Mouse (Mus musculus): ENCODE measurements at regions not wholly inside any gene's neighbourhood (a gene's known extent, or its start where the extent isn't known, plus 50 kb on each side); places are given as distances from the start of the nearest gene placed in this dataset.

- Histone ChIP-seq H3K4me2 (ENCODE audit: insufficient read depth, low read depth, poor library complexity, severe bottlenecking) (no peak overlapping the region), H3K36me3 (replicated peaks in 1 of 2; ENCODE audit: control insufficient read depth in 1 of 2, insufficient read depth in 1 of 2, low read length in 1 of 2) (no peaks in the 10 kb centered on the region), H3K4me3 (replicated peaks in 1 of 3; ENCODE audit: low read depth in 2 of 3, low read length in 2 of 3, poor library complexity in 1 of 3) (no peak overlapping the region), H3K79me2 (replicated peaks; ENCODE audit: control insufficient read depth, extremely low read depth, insufficient read depth, poor library complexity, severe bottlenecking) (no peaks in the 10 kb centered on the region), H3K27me3 (replicated peaks) (no peaks in the 10 kb centered on the region), H3K27ac (ENCODE audit: insufficient read depth, low read depth) (no peak overlapping the region), H3K4me1 (ENCODE audit: control insufficient read depth in 1 of 2, insufficient read depth in 2 of 2) (no peaks in the 10 kb centered on the region), H3K9ac (ENCODE audit: insufficient read depth, low read depth) (no peak overlapping the region), H3K9me3 (replicated peaks; ENCODE audit: low read length) (peaks cover 60% of the 10 kb centered on the region)
- no peak for DNase-seq (ENCODE audit: extremely low read depth)
- dilution Hi-C loops (cut with MboI; ENCODE audit: extremely low pct_ligation_motif_present, extremely low pct_unique_long_range_greater_than_20kb, low sequenced_read_pairs) (no loop called here), in situ Hi-C loops (cut with MboI; ENCODE audit: low pct_ligation_motif_present, low pct_unique_long_range_greater_than_20kb, low sequenced_read_pairs) (no loop called here)
- no peak for TF ChIP-seq MAZ (IDR thresholded peaks at IDR 0.05; ENCODE audit: low read depth, low read length)
- TF ChIP-seq IRF4 (IDR thresholded peaks at IDR 0.05; ENCODE audit: low read depth, low read length), result no peak
- TF ChIP-seq ZC3H11A (IDR thresholded peaks at IDR 0.05; ENCODE audit: low read depth, low read length), result no peak
- TF ChIP-seq BHLHE40 (IDR thresholded peaks at IDR 0.05; ENCODE audit: low read depth, low read length), result no peak
- no peak for TF ChIP-seq SIN3A (IDR thresholded peaks at IDR 0.05; ENCODE audit: low read length)
- TF ChIP-seq GABPA (IDR thresholded peaks at IDR 0.05; ENCODE audit: insufficient replicate concordance, low read depth, low read length), result no peak
Observed at GRCm38 (mm10) chr16:70147673-70148359, 165.9 kb upstream of the Gbe1 start.

- H3K4me3 ChIP-seq (replicated peaks in 1 of 3; ENCODE audit: low read depth in 2 of 3, low read length in 2 of 3, poor library complexity in 1 of 3), result no peak overlapping the region
- in situ Hi-C loops (cut with MboI; ENCODE audit: low pct_ligation_motif_present, low pct_unique_long_range_greater_than_20kb, low sequenced_read_pairs), result no loop called here
- no peak for TF ChIP-seq EP300 (IDR thresholded peaks at IDR 0.05; ENCODE audit: low read length)
- no peak for TF ChIP-seq MXI1 (IDR thresholded peaks at IDR 0.05; ENCODE audit: low read depth, low read length)
- no peak for TF ChIP-seq E2F4 (IDR thresholded peaks at IDR 0.05; ENCODE audit: insufficient replicate concordance, low read depth, low read length)
- TF ChIP-seq KAT2A (IDR thresholded peaks at IDR 0.05; ENCODE audit: insufficient replicate concordance, low read length), result no peak
- no peak for TF ChIP-seq ZKSCAN1 (IDR thresholded peaks at IDR 0.05; ENCODE audit: borderline replicate concordance, low read depth, low read length)
- H3K36me3 ChIP-seq (replicated peaks in 1 of 2; ENCODE audit: control insufficient read depth in 1 of 2, insufficient read depth in 1 of 2, low read length in 1 of 2), result no peaks in the 10 kb centered on the region
- H3K9ac ChIP-seq (ENCODE audit: insufficient read depth, low read depth), result no peak overlapping the region
- DNase-seq (ENCODE audit: extremely low read depth), result no peak
- no peaks in the 10 kb centered on the region for H3K79me2 ChIP-seq (replicated peaks; ENCODE audit: control insufficient read depth, extremely low read depth, insufficient read depth, poor library complexity, severe bottlenecking)
- no peak overlapping the region for H3K27ac ChIP-seq (ENCODE audit: insufficient read depth, low read depth)
- dilution Hi-C loops (cut with MboI; ENCODE audit: extremely low pct_ligation_motif_present, extremely low pct_unique_long_range_greater_than_20kb, low sequenced_read_pairs), result no loop called here
- H3K4me2 ChIP-seq (ENCODE audit: insufficient read depth, low read depth, poor library complexity, severe bottlenecking), result no peak overlapping the region
- no peaks in the 10 kb centered on the region for H3K4me1 ChIP-seq (ENCODE audit: control insufficient read depth in 1 of 2, insufficient read depth in 2 of 2)
- no peaks in the 10 kb centered on the region for H3K27me3 ChIP-seq (replicated peaks)
- H3K9me3 ChIP-seq (replicated peaks; ENCODE audit: low read length), result peaks cover 56% of the 10 kb centered on the region
Observed at GRCm38 (mm10) chr16:70154587-70154986, 159.2 kb upstream of the Gbe1 start.

- dilution Hi-C loops (cut with MboI; ENCODE audit: extremely low pct_ligation_motif_present, extremely low pct_unique_long_range_greater_than_20kb, low sequenced_read_pairs) (no loop called here), in situ Hi-C loops (cut with MboI; ENCODE audit: low pct_ligation_motif_present, low pct_unique_long_range_greater_than_20kb, low sequenced_read_pairs) (no loop called here)
- no peak for DNase-seq (ENCODE audit: extremely low read depth)
- Histone ChIP-seq H3K27me3 (replicated peaks) (no peaks in the 10 kb centered on the region), H3K4me1 (ENCODE audit: control insufficient read depth in 1 of 2, insufficient read depth in 2 of 2) (no peaks in the 10 kb centered on the region), H3K79me2 (replicated peaks; ENCODE audit: control insufficient read depth, extremely low read depth, insufficient read depth, poor library complexity, severe bottlenecking) (no peaks in the 10 kb centered on the region), H3K9me3 (replicated peaks; ENCODE audit: low read length) (peaks cover 41% of the 10 kb centered on the region), H3K4me2 (ENCODE audit: insufficient read depth, low read depth, poor library complexity, severe bottlenecking) (no peak overlapping the region), H3K4me3 (replicated peaks in 1 of 3; ENCODE audit: low read depth in 2 of 3, low read length in 2 of 3, poor library complexity in 1 of 3) (no peak overlapping the region), H3K27ac (ENCODE audit: insufficient read depth, low read depth) (no peak overlapping the region), H3K36me3 (replicated peaks in 1 of 2; ENCODE audit: control insufficient read depth in 1 of 2, insufficient read depth in 1 of 2, low read length in 1 of 2) (no peaks in the 10 kb centered on the region), H3K9ac (ENCODE audit: insufficient read depth, low read depth) (no peak overlapping the region)
- no peak for TF ChIP-seq MYC (IDR thresholded peaks at IDR 0.05; ENCODE audit: low read depth, low read length)
- TF ChIP-seq JUND (conservative IDR thresholded peaks at IDR 0.05; ENCODE audit: low read depth, low read length), result no peak
- no peak for TF ChIP-seq HCFC1 (IDR thresholded peaks at IDR 0.05; ENCODE audit: low read depth, low read length)
- no peak for TF ChIP-seq GABPA (IDR thresholded peaks at IDR 0.05; ENCODE audit: insufficient replicate concordance, low read depth, low read length)
- TF ChIP-seq USF2 (conservative IDR thresholded peaks at IDR 0.05; ENCODE audit: low read depth, low read length), result no peak
- no peak for TF ChIP-seq MAZ (IDR thresholded peaks at IDR 0.05; ENCODE audit: low read depth, low read length)
- no peak for TF ChIP-seq JUN (IDR thresholded peaks at IDR 0.05; ENCODE audit: insufficient read depth, low read depth, low read length)
- TF ChIP-seq E2F4 (IDR thresholded peaks at IDR 0.05; ENCODE audit: insufficient replicate concordance, low read depth, low read length), result no peak
- peak; percentile 4 for TF ChIP-seq RAD21 (IDR thresholded peaks at IDR 0.05; ENCODE audit: low read depth, low read length)
- peak in 1 of 2 experiments; percentile 14; a peak in 1 of 4 replicates for TF ChIP-seq CTCF (conservative IDR thresholded peaks at IDR 0.05 in 1 of 2, IDR thresholded peaks at IDR 0.05 in 1 of 2; ENCODE audit: low read depth in 2 of 2, low read length in 2 of 2)
- TF ChIP-seq ETS1 (conservative IDR thresholded peaks at IDR 0.05; ENCODE audit: low read depth, low read length), result no peak
- TF ChIP-seq ZC3H11A (IDR thresholded peaks at IDR 0.05; ENCODE audit: low read depth, low read length), result no peak
- no peak for TF ChIP-seq TBP (conservative IDR thresholded peaks at IDR 0.05; ENCODE audit: low read depth, low read length)
- TF ChIP-seq KAT2A (IDR thresholded peaks at IDR 0.05; ENCODE audit: insufficient replicate concordance, low read length), result no peak
- no peak for TF ChIP-seq MXI1 (IDR thresholded peaks at IDR 0.05; ENCODE audit: low read depth, low read length)
- TF ChIP-seq ZKSCAN1 (IDR thresholded peaks at IDR 0.05; ENCODE audit: borderline replicate concordance, low read depth, low read length), result no peak
- TF ChIP-seq SMC3 (IDR thresholded peaks at IDR 0.05; ENCODE audit: low read depth, low read length), result no peak
Observed at GRCm38 (mm10) chr16:70160539-70160938, 153.2 kb upstream of the Gbe1 start.

All from CH12.LX (cell line).